Mouse (Mus musculus) hindbrain, embryonic 13.5 days (tissue): ENCODE measurements around the gene Cbx1. TPM values are rescaled to one million over a fixed set of nuclear protein-coding genes. Genes with fewer than 3 reads are reported as not detected.
"Not testable (repeated sequence)": the region's sequence is repeated elsewhere in the genome, so short reads cannot be mapped to it uniquely, and the experiment has no call there.

ENCODE experiments used
- ATAC-seq: fragments of 200-750 bp; cut with Nextera tagmentation; 2 replicates; pipeline ENCODE4 v1.8.0; 2017; ENCODE audit warnings: moderate TSS enrichment; ENCODE audit not compliant: low FRiP score
- H3K27ac ChIP-seq: fragments of 300-500 bp; sonication (generic); 2 replicates; pipeline ENCODE4 v1.5.1; 2015; ENCODE audit warnings: inconsistent platforms, mild to moderate bottlenecking, moderate library complexity
- H3K27me3 ChIP-seq: fragments of 300-500 bp; sonication (generic); 2 replicates; pipeline ENCODE4 v1.6.1; 2015; ENCODE audit warnings: mild to moderate bottlenecking, inconsistent platforms
- H3K36me3 ChIP-seq: fragments of 300-500 bp; sonication (generic); 2 replicates; pipeline ENCODE4 v1.6.1; 2015; ENCODE audit warnings: mild to moderate bottlenecking, inconsistent platforms
- H3K4me1 ChIP-seq: fragments of 300-500 bp; sonication (generic); replicated peaks from 2 replicates; pipeline ENCODE4 v1.6.1; 2015; ENCODE audit warnings: inconsistent platforms
- H3K4me2 ChIP-seq: fragments of 300-500 bp; sonication (generic); 2 replicates; pipeline ENCODE4 v1.6.1; 2015; ENCODE audit warnings: inconsistent platforms, mild to moderate bottlenecking, moderate library complexity
- H3K4me3 ChIP-seq: fragments of 300-500 bp; sonication (generic); 2 replicates; pipeline ENCODE4 v1.5.1; 2015; ENCODE audit warnings: mild to moderate bottlenecking, inconsistent platforms
- H3K9ac ChIP-seq: fragments of 300-500 bp; sonication (generic); 2 replicates; pipeline ENCODE4 v1.6.1; 2015; ENCODE audit warnings: mild to moderate bottlenecking, inconsistent platforms
- H3K9me3 ChIP-seq: fragments of 300-500 bp; sonication (generic); 2 replicates; pipeline ENCODE4 v1.6.1; 2016; ENCODE audit warnings: inconsistent platforms
- WGBS: fragments of 180-500 bp; shearing (Covaris S2); methylation state at CpG from one replicate; pipeline ENCODE4 v1.1.7; 2015; 5-methylcytosine and 5-hydroxymethylcytosine counted together
- polyA plus RNA-seq: library from polyadenylated mRNA; unstranded; fragments of >200 nt; fragmentation: Nextera tagmentation; extraction: Ambion mirVana; gene quantifications from 2 replicates; pipeline ENCODE4 v1.2.1, GENCODE M21; 2015

Cbx1 gene
- polyA plus RNA-seq, 1 experiment from 2014 or later = 108 TPM

DNA sequence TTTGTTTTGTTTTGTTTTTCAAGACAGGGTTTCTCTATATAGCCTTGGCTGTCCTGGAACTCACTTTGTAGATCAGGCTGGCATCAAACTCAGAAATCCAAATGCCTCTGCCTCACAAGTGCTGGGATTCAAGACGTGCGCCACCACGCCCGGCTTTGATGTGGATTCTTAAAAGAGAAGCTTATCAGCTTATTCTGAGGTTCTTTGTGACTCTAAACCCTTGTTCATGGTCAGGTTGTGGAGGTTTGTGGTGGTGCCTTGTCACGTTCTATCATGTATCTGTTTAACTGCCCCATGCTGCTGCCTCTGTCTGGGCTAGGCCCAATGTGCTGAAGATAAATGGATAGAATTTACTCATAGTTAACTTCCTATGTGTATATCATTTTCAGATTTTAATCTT, 16.7 kb downstream of the Cbx1 start:
- H3K4me2 ChIP-seq = no peak overlapping the region
- H3K27me3 ChIP-seq = no peaks in the 10 kb centered on the region
- no peaks in the 10 kb centered on the region for H3K9me3 ChIP-seq
- H3K4me1 ChIP-seq = no peaks in the 10 kb centered on the region
- ATAC-seq = no peak
- no peak overlapping the region for H3K4me3 ChIP-seq
- H3K36me3 ChIP-seq = peaks cover 90% of the 10 kb centered on the region
- no peak overlapping the region for H3K9ac ChIP-seq
- no peak overlapping the region for H3K27ac ChIP-seq
- WGBS = 93% methylated on average over 5 of the region's 5 CpGs

DNA sequence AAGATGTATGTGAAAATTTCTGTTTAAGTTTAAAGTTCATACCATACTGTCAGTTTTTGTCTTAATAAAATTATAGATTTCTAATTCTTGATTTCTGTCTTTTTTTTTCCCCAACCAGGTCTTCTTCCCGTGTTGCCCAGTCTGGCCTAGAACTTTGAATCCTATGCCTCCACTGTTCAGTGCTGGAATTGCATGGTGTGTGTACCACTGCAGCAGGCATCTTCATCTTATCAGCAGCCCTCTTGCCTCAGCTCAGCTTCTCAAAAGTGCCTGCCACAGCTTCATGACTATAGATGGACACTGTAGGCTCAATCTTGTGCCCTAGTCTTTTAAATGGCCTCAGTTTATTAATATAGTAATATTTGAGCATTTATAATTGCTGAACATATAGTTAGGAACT, 19.1 kb downstream of the Cbx1 start:
- Histone ChIP-seq H3K36me3 (peaks cover 92% of the 10 kb centered on the region), H3K27me3 (no peaks in the 10 kb centered on the region), H3K9ac (no peak overlapping the region), H3K4me2 (no peak overlapping the region), H3K27ac (no peak overlapping the region), H3K4me3 (no peak overlapping the region), H3K4me1 (no peaks in the 10 kb centered on the region), H3K9me3 (no peaks in the 10 kb centered on the region)
- ATAC-seq = no peak
- 63% methylated on average over 1 of the region's 1 CpGs for WGBS

DNA sequence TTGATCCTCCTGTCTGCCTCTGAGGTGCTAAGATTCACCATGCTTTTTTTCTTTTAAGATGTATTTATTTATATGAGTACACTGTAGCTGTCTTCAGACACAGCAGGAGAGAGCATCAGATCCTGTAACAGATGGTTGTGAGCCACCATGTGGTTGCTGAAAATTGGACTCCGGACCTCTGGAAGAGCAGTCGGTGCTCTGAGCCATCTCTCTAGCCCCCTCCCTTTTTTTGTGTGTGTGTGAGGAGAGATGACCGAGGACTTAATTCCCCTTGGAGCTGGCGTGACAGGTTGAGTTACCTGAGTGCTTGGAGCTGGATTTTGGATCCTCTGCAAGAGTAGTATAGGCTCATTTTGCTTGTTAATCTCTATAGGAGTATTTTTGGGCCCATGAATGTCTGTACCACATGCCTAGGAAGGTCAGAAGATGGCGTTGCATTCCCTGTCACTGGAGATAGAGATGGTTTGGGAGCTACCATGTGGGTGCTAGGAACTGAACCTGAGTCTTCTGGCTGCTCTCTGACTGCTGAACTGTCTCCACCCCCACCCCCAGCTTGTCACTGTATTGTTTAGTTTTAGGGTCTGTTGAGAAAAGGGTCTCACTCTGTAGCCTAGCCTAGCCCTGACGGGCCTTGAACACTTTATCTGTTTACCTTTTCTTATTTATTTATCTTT, 20.8 kb downstream of the Cbx1 start:
- no peak overlapping the region for H3K27ac ChIP-seq
- H3K36me3 ChIP-seq = peaks cover 89% of the 10 kb centered on the region
- H3K4me2 ChIP-seq = no peak overlapping the region
- no peak overlapping the region for H3K4me3 ChIP-seq
- no peak for ATAC-seq
- no peak overlapping the region for H3K9ac ChIP-seq
- no peaks in the 10 kb centered on the region for H3K4me1 ChIP-seq
- no peaks in the 10 kb centered on the region for H3K27me3 ChIP-seq
- no peaks in the 10 kb centered on the region for H3K9me3 ChIP-seq
- WGBS = 91% methylated on average over 6 of the region's 6 CpGs

DNA sequence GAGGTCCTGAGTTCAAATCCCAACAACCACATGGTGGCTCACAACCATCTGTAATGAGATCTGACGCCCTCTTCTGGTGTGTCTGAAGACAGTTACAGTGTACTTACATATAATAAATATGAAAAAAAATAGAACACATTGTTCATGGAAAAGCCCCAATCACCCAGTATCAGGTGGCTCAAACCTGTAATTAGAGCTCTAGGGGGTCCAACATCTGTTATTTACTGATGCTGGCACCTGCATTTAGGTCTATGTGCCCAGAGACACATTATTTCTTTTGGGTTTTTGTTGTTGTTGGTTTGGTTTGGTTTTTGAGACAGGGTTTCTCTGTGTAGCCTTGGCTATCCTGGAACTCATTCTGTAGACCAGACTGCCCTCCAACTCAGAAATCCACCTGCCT, 22.3 kb downstream of the Cbx1 start:
- H3K4me3 ChIP-seq, H3K9ac ChIP-seq, H3K27me3 ChIP-seq, ATAC-seq, H3K4me2 ChIP-seq, H3K4me1 ChIP-seq, H3K27ac ChIP-seq, H3K9me3 ChIP-seq: not testable (repeated sequence)
- 86% methylated on average over 1 of the region's 1 CpGs for WGBS
- H3K36me3 ChIP-seq = peaks cover 85% of the 10 kb centered on the region

DNA sequence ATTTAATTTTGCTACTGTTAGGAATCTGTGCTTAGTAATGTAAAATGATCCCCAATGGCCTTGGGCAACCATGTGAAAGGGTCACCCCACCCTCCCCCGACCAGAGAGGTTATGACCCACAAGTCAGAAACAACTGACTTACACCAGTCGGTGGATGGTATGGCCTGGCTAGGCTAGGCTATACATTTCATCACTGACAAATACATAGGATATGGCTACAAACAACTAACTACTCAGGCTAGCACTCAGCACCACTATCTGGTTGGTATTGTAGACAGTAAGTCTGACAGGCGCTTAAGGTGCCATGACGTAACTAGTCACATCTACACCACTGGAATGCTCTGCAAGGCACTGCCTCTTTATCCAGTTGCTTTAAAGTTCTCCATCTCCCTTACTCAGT, 24.5 kb downstream of the Cbx1 start:
- Histone ChIP-seq H3K9ac (no peak overlapping the region), H3K4me2 (no peak overlapping the region), H3K9me3 (no peaks in the 10 kb centered on the region), H3K4me1 (peaks cover 6% of the 10 kb centered on the region; the same call in 1 of the 2 replicates), H3K4me3 (no peak overlapping the region), H3K36me3 (peaks cover 91% of the 10 kb centered on the region), H3K27ac (no peak overlapping the region), H3K27me3 (no peaks in the 10 kb centered on the region)
- ATAC-seq = no peak
- 91% methylated on average over 4 of the region's 4 CpGs for WGBS

DNA sequence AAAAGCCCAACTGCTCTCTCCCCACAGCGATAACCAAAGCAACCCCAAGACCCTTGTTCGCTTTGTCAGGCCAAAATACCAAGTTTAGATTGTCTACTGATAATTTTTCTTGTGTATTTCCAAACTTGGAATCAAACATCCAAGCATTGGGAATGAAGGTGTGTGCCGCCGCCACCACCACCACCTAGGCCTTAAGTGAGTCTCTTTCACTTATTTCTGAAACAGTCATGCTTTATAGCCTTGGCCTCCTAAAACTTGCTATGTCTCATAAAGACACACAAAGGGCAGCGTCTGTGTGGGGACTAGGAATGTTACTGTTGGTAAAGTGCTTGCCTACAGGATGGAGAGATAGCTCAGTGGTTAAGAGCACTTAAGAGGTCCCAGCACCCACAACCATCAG, 25.0 kb downstream of the Cbx1 start:
- Histone ChIP-seq H3K27ac (no peak overlapping the region), H3K4me2 (no peak overlapping the region), H3K9ac (no peak overlapping the region), H3K36me3 (peaks cover 91% of the 10 kb centered on the region), H3K4me3 (no peak overlapping the region), H3K4me1 (peaks cover 6% of the 10 kb centered on the region; the same call in 1 of the 2 replicates), H3K27me3 (no peaks in the 10 kb centered on the region), H3K9me3 (no peaks in the 10 kb centered on the region)
- 89% methylated on average over 5 of the region's 5 CpGs for WGBS
- ATAC-seq = no peak

DNA sequence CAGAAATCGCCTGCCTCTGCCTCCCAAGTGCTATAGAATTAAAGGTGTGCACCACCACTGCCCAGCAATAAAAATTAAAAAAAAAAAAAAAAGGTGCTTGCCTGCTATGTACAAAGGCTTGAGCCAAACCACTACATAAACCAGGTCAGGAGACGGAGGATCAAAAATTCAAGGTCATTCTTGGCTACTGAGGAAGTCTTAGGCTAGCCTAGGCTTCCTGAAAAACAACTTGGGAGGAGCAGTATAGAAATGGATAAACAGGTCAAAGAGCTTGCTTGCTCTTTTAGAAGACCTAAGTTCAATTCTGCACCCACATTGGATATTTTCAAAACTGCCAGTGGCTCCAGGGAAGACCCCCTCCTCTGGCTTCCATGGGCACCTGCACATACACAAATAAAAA, 25.5 kb downstream of the Cbx1 start:
- peaks cover 91% of the 10 kb centered on the region for H3K36me3 ChIP-seq
- no peak overlapping the region for H3K9ac ChIP-seq
- peaks cover 6% of the 10 kb centered on the region; the same call in 1 of the 2 replicates for H3K4me1 ChIP-seq
- H3K27ac ChIP-seq = no peak overlapping the region
- WGBS = 90% methylated on average over 2 of the region's 2 CpGs
- H3K27me3 ChIP-seq = no peaks in the 10 kb centered on the region
- ATAC-seq = no peak
- no peak overlapping the region for H3K4me2 ChIP-seq
- no peaks in the 10 kb centered on the region for H3K9me3 ChIP-seq
- H3K4me3 ChIP-seq = no peak overlapping the region

DNA sequence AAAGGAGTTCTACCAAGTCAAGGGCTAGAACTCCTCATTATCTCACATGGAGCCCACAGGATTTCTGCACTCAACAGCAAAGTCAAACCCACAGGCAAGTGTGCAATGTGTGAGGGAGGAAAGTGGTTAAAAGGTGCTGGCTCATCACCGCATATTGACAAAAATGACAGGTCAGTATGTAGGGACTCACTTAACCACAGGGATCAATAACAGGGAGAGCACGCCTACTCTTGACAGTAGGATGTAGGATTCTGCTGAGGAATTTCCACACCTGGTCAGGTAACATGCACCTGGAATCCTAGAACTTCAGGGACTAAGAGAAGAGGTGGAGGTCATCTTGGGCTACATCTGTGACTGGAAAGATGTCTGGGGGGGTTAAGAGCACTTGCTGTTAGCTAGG, 27.0 kb downstream of the Cbx1 start:
- no peak for ATAC-seq
- Histone ChIP-seq H3K9me3 (no peaks in the 10 kb centered on the region), H3K4me3 (no peak overlapping the region), H3K4me1 (peaks cover 6% of the 10 kb centered on the region; the same call in 1 of the 2 replicates), H3K36me3 (peaks cover 93% of the 10 kb centered on the region), H3K9ac (no peak overlapping the region), H3K4me2 (no peak overlapping the region), H3K27ac (no peak overlapping the region), H3K27me3 (no peaks in the 10 kb centered on the region)
- WGBS = 99% methylated on average over 2 of the region's 2 CpGs

DNA sequence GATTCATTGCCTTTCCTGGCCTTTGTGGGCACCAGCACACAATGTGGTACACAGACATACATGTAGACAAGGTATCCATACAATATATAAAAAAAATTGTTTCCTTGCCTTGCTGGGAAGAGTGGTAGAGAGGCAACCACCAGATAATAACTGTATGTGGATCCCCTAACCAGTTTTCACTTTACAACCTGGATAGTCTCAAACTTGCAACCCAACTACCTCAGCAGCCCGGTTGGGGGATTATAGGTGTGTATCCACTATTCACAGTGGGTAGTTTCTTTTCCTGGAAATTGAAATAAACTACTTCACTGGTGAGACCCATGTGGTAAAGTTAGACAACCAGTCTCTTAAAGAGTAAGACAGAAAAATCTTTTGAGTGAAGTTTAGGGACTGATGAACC, 27.6 kb downstream of the Cbx1 start:
- ATAC-seq = no peak
- Histone ChIP-seq H3K4me2 (no peak overlapping the region), H3K4me3 (no peak overlapping the region), H3K27me3 (no peaks in the 10 kb centered on the region), H3K27ac (peak overlapping the region; percentile 63; the same call in 1 of the 2 replicates), H3K9me3 (no peaks in the 10 kb centered on the region), H3K4me1 (peaks cover 6% of the 10 kb centered on the region; the same call in 1 of the 2 replicates), H3K9ac (no peak overlapping the region), H3K36me3 (peaks cover 93% of the 10 kb centered on the region)
- 84% methylated on average over 1 of the region's 1 CpGs for WGBS

DNA sequence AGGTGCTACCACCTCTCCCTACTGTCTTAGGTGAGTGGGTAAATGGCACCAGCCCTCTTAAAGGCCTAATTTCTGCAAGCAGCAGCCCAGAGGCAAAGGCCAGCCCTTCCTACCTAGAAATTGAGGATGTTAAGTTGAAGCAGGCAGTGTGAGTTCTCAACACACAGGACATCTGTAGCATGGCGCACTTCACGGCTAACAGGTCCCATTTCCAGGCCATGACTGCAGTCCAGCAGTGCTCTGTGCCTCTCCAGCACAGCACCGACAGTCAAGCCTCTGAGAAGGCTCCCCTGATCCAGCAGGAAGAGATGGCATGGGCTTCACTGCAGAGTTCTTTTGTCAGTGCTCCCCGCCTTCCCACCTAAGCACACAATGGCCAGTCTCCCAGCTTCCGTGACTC, 28.1 kb downstream of the Cbx1 start:
- 69% methylated on average over 5 of the region's 5 CpGs for WGBS
- peaks cover 8% of the 10 kb centered on the region for H3K4me1 ChIP-seq
- no peak overlapping the region for H3K4me2 ChIP-seq
- no peaks in the 10 kb centered on the region for H3K27me3 ChIP-seq
- no peaks in the 10 kb centered on the region for H3K9me3 ChIP-seq
- peaks cover 93% of the 10 kb centered on the region for H3K36me3 ChIP-seq
- ATAC-seq = no peak
- H3K4me3 ChIP-seq = no peak overlapping the region
- H3K9ac ChIP-seq = no peak overlapping the region
- H3K27ac ChIP-seq = peak overlapping the region; percentile 63

DNA sequence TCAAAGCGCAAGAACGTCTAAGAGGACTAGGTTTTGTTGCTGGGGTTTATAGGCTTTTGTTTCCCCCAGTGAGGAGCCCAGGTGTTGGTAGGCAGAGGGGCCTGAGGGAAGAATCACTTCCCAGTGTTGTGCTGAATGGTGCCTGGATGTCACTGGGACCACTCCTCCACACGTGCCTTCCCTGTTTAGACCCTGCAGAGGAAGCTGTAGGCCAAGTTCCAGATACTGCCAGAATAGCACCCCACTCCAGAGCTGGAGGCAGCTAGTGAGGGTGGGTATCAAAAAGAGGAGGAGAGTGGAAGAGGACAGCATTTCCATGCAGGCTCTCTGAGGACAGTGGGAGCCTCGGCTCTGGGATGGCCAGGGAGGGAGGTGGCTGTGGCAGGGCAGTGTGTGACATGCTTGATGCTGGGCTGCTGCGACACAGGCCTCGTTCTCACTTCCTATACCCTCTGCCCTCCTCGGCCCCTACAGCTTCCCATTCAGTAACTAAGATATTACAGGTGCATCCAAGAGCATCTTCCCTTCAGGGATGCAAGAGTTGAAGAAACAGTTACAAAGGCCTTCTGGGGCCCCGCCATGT, 29.3 kb downstream of the Cbx1 start:
- Histone ChIP-seq H3K27me3 (no peaks in the 10 kb centered on the region), H3K27ac (0 out of 2 replicates have a peak overlapping the region, but pooled peaks have one; percentile 50), H3K9me3 (no peaks in the 10 kb centered on the region), H3K4me2 (no peak overlapping the region), H3K36me3 (peaks cover 86% of the 10 kb centered on the region), H3K4me1 (peaks cover 20% of the 10 kb centered on the region), H3K9ac (0 out of 2 replicates have a peak overlapping the region, but pooled peaks have one; percentile 21), H3K4me3 (no peak overlapping the region)
- 81% methylated on average over 8 of the region's 8 CpGs for WGBS
- ATAC-seq = no peak

DNA sequence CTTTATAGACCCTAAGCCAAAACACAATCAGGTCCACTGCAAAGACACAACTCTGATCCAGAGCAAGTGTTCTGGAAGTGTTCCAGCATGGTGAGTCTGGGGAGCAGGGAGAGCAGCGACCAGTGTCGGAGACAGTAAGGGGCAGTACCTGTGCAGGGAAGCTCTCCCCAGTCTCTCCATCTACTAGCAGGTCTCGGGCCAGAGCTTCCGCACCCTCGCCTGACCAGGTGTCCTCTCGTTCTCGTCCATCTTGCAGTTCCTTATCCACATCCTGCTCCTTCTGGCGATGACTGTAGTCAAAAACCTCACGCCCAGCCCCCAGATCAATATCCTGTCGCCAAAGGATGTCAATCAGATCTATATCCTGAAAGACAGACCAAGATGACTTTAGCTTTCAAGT, 33.0 kb downstream of the Cbx1 start:
- peaks cover 55% of the 10 kb centered on the region for H3K4me1 ChIP-seq
- no peaks in the 10 kb centered on the region for H3K9me3 ChIP-seq
- 95% methylated on average over 10 of the region's 10 CpGs for WGBS
- ATAC-seq = no peak
- no peak overlapping the region for H3K4me3 ChIP-seq
- H3K27ac ChIP-seq = no peak overlapping the region
- H3K27me3 ChIP-seq = no peaks in the 10 kb centered on the region
- H3K36me3 ChIP-seq = peaks cover 60% of the 10 kb centered on the region
- no peak overlapping the region for H3K4me2 ChIP-seq
- no peak overlapping the region for H3K9ac ChIP-seq
